8 mouse cellular contexts compared by ENCODE assay signal in genomic region chr2:127729671-127730070, GRCm38 (mm10). TPM values are rescaled to one million over a fixed set of nuclear protein-coding genes. Genes with fewer than 3 reads are reported as not detected.
DNase-seq lines count a peak whose midpoint lies in the region; ATAC-seq lines count a peak whose summit lies in the region.

TSS of gene Mall (minus strand) at chr2:127729932.

- H3K9ac ChIP-seq in heart, embryonic 15.5 days: peak within 1 kb of the TSS; percentile 50
- peak within 1 kb of the TSS; percentile 14; the same call in 1 of the 2 replicates for H3K9ac ChIP-seq in limb, embryonic 15.5 days
- H3K9ac ChIP-seq in stomach, embryonic 14.5 days (replicated peaks; ENCODE audit: low read depth, low read length): peak within 1 kb of the TSS; percentile 11; the same call in 1 of the 2 replicates

- 2% methylated on average over 26 of the region's 26 CpGs for WGBS in heart, embryonic 15.5 days
- WGBS in limb, embryonic 15.5 days: 2% methylated on average over 26 of the region's 26 CpGs
- WGBS in stomach, embryonic 14.5 days: 2% methylated on average over 26 of the region's 26 CpGs

- peaks cover 5% of the 10 kb centered on the region for H3K27me3 ChIP-seq in heart, embryonic 15.5 days
- H3K27me3 ChIP-seq in limb, embryonic 15.5 days: peaks cover 7% of the 10 kb centered on the region; the same call in 1 of the 2 replicates
- H3K27me3 ChIP-seq in stomach, embryonic 14.5 days (ENCODE audit: control insufficient read depth, insufficient read depth, low read length): no peaks in the 10 kb centered on the region; the same call in 1 of the 2 replicates

- H3K4me2 ChIP-seq in heart, embryonic 15.5 days: peak within 1 kb of the TSS; percentile 69
- H3K4me2 ChIP-seq in limb, embryonic 15.5 days: peak within 1 kb of the TSS; percentile 49
- H3K4me2 ChIP-seq in stomach, embryonic 14.5 days (replicated peaks; ENCODE audit: low read depth, low read length): peak within 1 kb of the TSS; percentile 29

- peaks cover 29% of the 10 kb centered on the region for H3K4me1 ChIP-seq in heart, embryonic 15.5 days (replicated peaks)
- peaks cover 29% of the 10 kb centered on the region for H3K4me1 ChIP-seq in limb, embryonic 15.5 days
- no peaks in the 10 kb centered on the region for H3K4me1 ChIP-seq in stomach, embryonic 14.5 days (ENCODE audit: control insufficient read depth, insufficient read depth, low read length)

- peak within 1 kb of the TSS; percentile 40 for H3K4me3 ChIP-seq in heart, embryonic 15.5 days
- H3K4me3 ChIP-seq in limb, embryonic 15.5 days: peak within 1 kb of the TSS; percentile 31
- H3K4me3 ChIP-seq in stomach, embryonic 14.5 days (ENCODE audit: low read depth, low read length): peak within 1 kb of the TSS; percentile 18

- no peaks in the 10 kb centered on the region for H3K9me3 ChIP-seq in heart, embryonic 15.5 days (replicated peaks)
- no peaks in the 10 kb centered on the region for H3K9me3 ChIP-seq in limb, embryonic 15.5 days
- no peaks in the 10 kb centered on the region for H3K9me3 ChIP-seq in stomach, embryonic 14.5 days (ENCODE audit: control insufficient read depth, low read depth, low read length)

- no peaks in the 10 kb centered on the region for H3K36me3 ChIP-seq in heart, embryonic 15.5 days
- H3K36me3 ChIP-seq in limb, embryonic 15.5 days: no peaks in the 10 kb centered on the region
- H3K36me3 ChIP-seq in stomach, embryonic 14.5 days (ENCODE audit: control insufficient read depth, insufficient read depth, low read length): no peaks in the 10 kb centered on the region

- DNase-seq in urinary bladder, postnatal 14 days (ENCODE audit: low spot score): peak; percentile 21
- no peak for DNase-seq in urinary bladder, postnatal 4 days (ENCODE audit: low spot score in 2 of 2)
- DNase-seq in spleen, postnatal 10 days (ENCODE audit: low spot score in 2 of 2): no peak
- no peak for DNase-seq in layer of hippocampus, postnatal 25 days (ENCODE audit: extremely low spot score in 1 of 2, low spot score in 1 of 2)
- DNase-seq in thymus, postnatal 10 days (ENCODE audit: low spot score in 2 of 2): no peak

- ATAC-seq in heart, embryonic 15.5 days (replicated peaks; ENCODE audit: insufficient number of reproducible peaks, insufficient read depth, low FRiP score, low read depth): peak; percentile 40
- no peak for ATAC-seq in limb, embryonic 15.5 days (ENCODE audit: insufficient number of reproducible peaks, low FRiP score, low TSS enrichment, low read depth)
- 0 out of 2 replicates have a peak, but pooled peaks have one; percentile 33 for ATAC-seq in stomach, embryonic 14.5 days (ENCODE audit: insufficient number of reproducible peaks, insufficient read depth, low FRiP score, low read depth)

- peak within 1 kb of the TSS; percentile 37 for H3K27ac ChIP-seq in heart, embryonic 15.5 days
- H3K27ac ChIP-seq in limb, embryonic 15.5 days: peak within 1 kb of the TSS; percentile 76
- no peak within 1 kb of the TSS; the same call in 1 of the 2 replicates for H3K27ac ChIP-seq in stomach, embryonic 14.5 days (ENCODE audit: low read length)

RNA-seq across cellular contexts. Expression of gene Mall, which starts in this region (rescaled TPM):
- polyA plus RNA-seq in heart, embryonic 15.5 days (2015; fragmentation: Nextera tagmentation; extraction: Ambion mirVana): 8.1 and 10.2 TPM in 2 replicates
- 56.6 and 57.1 TPM in 2 replicates for polyA plus RNA-seq in limb, embryonic 15.5 days (2015; fragmentation: Nextera tagmentation; extraction: Ambion mirVana)
- polyA plus RNA-seq in stomach, embryonic 14.5 days (2014; fragmentation: Nextera tagmentation; extraction: Ambion mirVana): 8.9 and 11.0 TPM in 2 replicates
- total RNA-seq in layer of hippocampus, postnatal 25 days (2021): under 1 TPM; 0.39 to 0.82 TPM
